Mouse (Mus musculus): ENCODE measurements at regions not wholly inside any gene's neighbourhood (a gene's known extent, or its start where the extent isn't known, plus 50 kb on each side); places are given as distances from the start of the nearest gene placed in this dataset.
A peak's percentile ranks its signal among the peaks of the same experiment; 100 is the strongest.
"Not testable (repeated sequence)": the region's sequence is repeated elsewhere in the genome, so short reads cannot be mapped to it uniquely, and the experiment has no call there.

DNA sequence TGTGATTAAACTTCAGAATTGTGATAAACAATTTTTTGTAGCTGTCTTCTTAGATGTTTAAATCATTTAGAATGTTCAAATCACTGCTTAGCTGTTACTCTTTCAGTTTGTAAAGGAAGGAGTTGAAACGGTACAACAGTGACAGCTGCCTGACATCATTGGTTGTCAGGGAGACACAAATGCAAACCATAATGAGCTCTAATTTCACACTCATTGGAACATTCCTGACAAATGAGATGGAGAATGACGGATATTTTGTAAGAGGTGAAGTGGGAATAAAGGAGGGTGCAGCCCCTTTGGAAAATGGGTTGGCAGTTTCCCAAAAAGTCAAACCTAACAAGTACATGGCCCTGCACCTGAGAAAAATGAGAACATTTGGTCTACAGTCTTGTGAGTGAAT is 62.5 kb downstream of the Rad51ap2 start:
- no peak for DNase-seq

DNA sequence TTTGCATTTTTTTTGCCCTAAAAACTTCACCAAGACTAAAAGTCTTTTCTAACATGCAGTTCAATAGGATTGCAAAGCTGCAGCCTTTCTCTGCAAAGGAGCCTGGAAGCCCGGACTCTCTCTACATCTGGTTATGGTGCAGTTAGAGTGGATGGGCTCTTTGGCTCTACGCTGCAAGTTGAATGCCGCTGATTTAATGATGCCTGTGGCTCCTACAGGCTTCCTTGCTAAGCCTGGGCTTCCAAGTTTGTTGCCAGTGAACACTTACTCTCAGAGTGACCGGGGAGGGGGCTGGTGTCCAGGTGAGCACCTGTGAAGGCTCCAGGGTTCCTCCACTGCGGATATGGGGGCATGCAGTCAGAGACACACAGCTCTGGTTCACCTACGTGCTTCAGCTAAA is 107.0 kb downstream of the Rad51ap2 start:
- no peak for DNase-seq

DNA sequence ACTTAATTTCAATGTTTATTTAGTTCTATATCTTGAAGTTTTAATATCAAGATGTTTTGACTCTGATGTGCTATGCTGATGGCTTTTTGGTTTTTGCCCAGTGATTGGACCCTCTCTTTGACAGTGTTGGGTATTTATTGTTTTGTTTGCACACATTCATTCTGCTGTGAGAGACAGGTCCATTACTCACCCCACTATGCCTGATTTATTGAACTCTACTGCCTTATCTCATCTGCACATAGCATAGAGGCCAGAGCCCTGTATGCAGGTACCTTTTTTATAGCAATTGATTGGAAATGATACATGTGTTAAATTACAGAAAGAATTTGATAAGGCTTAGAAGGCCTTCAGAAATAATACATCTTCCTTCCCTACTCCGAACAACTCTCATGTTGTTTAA is 114.3 kb downstream of the Rad51ap2 start:
- DNase-seq: no peak

DNA sequence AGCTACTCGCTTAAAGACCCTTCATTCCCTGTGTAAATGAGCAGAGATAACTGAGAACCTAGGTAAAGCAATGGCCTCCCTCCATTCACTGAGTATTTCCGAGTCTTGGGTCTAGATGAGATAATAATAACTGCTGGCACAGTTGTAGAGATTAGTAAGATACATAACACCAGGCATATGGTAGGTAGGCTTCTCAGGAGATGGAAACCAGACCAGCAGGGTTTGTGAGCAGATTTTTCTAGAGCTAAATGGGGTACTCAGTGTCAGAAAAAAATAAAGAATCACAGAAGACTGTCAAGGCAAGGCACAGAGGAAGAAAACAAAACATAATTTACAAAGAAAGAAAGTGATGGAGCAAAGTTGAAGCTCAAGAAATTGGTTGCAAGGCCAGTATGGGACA is 148.1 kb downstream of the Rad51ap2 start:
- DNase-seq: no peak

DNA sequence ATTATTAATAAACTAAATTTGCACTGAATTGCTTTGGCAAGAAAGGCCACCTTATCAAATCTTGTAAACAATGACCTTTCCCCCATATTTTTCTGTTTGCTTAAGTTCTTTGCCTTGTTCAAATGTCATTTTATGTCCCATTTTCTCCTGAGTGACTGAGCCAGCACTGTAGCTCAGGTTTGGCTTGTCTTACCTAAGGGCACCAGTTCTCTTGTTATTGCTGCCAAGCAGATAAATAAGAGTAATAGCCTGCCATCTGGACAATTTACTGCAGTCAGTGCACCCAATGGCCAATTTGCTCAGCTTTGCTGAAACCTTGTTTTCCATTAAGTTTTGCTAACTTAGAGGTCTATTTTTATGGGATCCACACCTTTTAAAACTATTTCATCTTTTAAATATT is 152.9 kb downstream of the Rad51ap2 start:
- DNase-seq: no peak

DNA sequence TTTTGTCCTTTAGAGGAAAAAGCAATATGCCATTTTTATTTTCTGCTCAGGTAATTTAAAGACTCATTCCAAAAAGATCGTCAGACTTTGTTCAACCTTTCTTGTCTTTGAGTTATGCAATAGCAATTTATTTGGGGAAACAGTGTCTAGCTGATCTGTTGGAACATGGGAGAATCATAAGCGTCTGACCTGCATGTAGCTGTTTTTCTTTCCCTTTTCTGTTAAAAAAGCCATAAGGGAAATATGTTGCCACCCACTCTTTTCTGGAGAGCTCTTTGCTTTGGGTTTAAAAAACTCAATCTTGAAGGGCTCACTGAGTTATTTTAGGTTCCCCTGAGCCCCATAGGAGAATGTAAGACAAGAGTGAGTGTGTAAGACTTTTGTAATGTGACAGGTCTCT is 155.8 kb downstream of the Rad51ap2 start:
- DNase-seq: no peak

DNA sequence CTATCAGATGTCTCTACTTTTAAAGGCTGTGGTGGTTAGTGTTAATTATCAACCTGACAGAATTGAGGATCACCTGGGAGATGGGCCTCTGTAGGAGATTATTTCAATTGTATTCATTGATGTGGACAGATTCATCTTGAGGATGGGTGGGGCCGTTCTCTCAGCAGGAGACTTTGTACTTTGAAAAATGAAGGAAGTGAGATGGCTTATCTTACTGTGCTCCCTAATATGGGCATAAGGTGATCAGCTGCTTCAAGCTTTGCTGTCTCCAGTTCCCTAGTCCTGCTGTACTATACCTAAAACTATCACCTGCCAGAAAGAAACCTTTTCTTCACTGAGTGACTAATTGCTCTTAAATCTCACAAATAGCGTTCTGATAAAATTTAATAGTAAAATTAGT is 159.4 kb downstream of the Rad51ap2 start:
- DNase-seq: no peak

DNA sequence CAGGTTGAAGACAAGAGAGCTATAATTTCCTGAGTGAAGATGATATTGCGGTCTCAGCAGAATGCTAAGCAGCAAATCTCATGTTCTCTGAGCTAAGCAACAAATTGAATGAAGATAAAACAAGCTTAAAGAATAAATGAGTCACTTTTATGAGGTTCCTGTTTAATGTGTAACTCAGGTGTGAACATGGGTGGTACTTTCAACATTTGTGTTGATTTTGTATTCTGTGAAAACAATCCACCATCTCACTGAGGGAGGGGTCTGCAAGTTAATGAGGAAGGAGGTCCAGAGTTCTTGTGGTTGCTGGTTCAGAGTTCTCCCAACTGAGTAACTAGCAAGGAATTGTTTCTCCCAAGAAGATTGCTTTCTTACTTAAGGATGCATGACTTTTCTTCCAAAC is 167.7 kb downstream of the Rad51ap2 start:
- no peak for DNase-seq

DNA sequence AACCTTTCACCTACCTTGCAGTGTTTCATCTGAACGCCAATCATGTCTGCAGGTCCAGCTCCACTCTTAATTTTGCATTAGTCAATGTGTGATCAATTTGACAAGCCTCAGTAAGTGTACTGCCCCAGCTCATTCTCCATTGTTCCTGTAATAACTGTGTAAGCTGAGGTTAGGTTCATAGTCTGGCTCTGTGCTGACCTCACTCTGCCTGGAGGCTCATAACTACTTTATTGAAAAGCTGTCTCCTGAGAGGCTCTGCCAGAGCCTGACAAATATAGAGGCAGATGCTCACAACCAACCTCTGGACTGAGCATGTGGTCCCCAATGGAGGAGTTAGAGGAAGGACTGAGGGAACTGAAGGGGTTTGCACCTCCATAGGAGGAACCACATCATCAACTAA is 174.3 kb downstream of the Rad51ap2 start:
- DNase-seq: no peak

DNA sequence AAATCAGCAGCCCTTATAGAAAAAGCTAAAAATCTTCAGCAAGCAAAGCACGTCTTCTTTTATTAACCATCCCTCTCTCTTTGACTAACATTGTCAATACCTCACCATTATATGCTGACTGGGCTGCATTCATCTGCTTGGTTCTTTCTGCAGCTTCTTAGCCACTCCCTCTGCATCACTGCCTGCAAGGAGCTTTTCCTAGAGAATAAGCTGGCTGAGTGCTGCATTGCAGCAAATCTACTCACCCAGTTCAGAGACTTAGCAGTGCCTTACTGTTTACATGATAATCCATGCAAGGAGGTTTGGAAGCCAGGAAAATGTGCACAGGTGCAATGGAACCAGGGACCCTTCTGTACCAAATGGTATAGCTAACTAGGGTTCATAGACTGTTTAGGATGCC is 175.9 kb downstream of the Rad51ap2 start:
- no peak for DNase-seq

DNA sequence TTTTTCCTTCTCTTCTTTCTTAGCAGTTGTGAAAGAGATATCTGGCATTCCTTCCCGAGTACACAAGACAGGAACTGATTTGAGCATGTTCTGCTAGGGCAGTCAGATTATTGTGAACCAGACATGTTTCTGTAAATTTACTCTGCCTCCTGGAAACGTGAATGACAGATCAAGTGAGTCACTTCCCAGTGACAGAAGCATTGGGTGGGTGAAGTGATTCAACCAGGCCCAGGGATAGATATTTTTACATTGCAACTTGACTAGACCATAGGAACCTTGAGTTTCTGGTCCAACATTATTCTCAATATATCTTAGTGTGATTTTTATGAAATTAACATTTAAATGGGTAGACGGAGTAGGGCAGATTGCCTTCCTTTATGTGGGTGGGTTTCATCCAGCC is 217.4 kb downstream of the Rad51ap2 start:
- DNase-seq: no peak

DNA sequence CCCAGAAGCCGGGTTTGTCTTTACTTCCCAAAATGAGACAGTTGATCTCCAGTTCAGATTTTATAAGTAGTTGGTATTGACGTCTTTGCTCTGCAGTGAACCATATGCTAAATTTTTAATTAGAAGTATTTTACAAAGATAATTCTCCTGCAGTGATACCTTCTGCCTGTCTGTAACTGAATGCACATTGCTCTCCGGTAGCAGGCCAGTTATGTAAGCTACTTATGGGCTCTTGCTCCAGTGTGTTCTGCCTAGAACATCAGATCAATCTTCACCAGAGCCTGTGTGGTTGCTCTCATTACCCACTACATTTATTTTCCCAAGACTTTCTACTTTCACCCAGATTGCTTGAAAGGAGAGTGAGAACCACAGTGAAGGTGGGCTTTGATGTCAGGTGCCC is 238.9 kb downstream of the Rad51ap2 start:
- DNase-seq: no peak

DNA sequence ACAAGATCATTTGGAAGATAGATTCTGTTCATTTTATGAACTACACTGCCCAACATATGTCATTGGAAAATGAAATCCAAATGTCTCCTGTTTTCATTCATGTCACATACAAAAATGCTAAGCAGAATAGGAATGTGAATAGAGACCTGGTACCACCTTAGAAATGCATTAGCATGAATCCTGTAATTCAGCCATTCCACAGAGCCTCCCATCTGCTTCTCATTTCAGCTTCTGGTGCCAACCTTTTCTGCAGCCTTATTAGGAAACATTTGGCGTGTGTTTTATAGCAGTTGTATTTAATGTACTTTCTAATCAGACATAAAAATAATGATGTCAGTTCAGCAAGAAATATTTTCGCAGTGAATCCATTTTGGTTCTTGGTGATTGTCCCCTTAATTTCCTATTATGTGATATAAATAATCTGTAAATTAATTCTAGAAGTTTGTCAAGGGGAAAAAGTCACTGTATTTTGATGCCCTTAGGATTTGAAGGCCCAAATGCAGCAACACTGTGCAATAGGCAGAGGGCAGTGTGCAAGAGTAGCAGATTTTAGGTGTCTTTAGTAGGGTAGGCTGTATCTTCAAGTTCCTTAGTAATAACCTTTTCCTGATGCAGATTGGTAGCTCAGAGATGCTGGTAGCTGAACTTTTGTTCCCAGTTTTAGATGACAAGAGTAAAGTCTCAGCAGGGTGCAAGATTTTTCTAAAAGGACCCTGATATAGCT is 253.2 kb downstream of the Rad51ap2 start:
- no peak for DNase-seq

DNA sequence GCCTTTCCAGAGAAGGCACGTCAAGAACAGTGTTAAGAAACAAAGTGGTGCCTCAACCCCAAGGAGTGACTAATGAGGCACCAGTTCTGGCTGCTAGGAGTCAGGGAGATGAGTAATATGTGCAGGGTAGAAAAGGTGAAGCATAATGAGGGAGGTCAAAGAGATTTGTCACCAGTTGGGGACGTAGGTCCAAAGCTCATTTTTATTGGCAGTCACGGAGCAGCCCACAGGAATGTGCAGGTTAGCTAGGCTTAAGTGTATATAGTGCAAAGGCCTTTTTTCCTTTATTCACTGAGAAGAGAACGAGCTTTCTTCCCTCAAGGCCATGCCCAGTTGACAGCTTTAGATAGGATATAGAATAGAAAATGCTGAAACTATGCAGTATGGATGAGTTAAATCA is 261.8 kb downstream of the Rad51ap2 start:
- DNase-seq: no peak

DNA sequence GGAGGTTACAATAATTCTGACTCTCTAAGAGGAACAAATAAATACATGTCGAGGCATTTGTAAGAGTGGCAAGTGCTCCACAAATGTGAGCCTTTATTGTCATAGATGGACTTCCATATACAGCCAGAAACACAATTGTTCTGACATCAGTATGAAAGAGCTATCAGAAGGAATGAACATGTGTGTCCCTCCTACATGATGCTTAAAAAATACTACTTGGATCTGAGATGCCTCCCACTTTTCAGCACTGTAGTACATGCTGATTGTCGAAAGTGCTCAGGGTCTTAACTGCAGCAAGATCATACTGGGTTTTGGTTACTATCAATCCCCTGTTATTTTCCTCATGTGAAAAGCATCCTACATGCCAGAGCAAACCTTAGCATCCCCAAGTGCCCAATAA is 295.6 kb downstream of the Rad51ap2 start:
- DNase-seq: no peak

DNA sequence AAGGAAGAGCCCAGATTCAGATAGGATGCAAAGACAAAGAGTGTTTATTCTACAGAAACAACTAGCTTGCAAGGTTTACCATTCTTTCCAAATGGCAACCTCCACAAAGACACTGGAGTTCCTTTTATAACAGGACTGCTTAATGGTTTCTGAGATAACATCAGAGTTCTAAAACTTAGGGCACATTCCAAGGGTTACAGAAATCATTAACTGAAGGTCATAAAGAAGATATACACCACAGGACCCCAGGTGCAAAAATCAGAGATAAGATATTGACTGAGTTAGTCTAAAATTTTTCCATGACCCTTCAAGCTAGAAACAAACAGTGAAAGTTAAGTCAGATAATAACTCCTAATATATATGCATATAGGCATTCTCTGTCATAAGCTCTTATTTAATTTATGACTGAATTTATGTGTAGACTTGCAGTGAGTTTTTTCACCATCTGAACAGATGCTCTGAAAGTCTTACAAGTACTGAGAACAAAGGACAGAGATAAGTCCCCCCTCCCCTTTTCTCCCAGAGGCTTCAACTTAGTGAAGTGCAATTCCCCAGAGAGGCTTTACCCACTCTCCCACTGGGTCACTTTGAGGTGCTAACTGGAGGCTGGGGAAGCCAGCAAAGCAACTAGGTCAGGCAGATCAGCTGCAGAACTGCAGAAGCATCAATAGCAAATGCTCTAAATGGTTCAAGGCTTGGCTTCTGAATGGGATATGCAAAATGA is 298.5 kb downstream of the Rad51ap2 start:
- DNase-seq: peak; percentile 3

DNA sequence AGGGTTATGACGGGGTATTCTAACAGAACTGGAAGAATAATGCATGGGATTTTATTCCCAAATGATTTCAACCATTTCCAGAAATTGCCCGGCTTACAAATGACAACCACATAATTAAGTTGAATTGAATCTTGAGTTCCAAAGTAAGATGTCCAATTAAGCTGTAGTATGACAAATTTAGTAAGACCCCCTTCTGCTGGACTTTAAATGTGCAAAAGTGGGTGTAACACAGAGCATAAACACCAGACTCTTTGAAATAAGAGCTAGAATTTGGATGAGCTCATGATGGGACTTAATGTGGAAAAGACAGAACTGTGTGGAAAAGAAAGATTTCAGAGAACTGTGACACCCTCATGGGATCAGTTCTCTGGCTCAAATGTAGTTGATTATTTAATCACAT is 346.4 kb downstream of the Rad51ap2 start:
- DNase-seq: no peak

DNA sequence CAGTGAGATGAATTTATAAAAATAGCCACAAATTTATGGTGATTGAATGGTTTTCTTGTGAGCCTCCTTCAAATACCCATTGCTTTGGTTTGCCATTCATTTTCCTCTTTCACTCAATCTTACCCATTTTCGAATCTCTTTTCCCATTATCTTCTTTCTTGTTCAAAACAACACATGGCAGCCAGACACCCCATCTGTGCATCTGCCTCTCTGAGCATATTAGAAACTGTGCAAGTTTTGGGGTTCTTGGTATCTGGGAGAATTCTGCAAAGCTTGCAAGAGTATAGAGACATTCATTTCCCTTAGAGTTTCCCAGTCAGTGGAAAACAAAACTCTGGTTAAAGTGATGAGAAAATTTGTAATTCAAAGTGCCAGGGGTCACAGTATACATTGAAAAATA is 347.3 kb downstream of the Rad51ap2 start:
- DNase-seq: no peak

DNA sequence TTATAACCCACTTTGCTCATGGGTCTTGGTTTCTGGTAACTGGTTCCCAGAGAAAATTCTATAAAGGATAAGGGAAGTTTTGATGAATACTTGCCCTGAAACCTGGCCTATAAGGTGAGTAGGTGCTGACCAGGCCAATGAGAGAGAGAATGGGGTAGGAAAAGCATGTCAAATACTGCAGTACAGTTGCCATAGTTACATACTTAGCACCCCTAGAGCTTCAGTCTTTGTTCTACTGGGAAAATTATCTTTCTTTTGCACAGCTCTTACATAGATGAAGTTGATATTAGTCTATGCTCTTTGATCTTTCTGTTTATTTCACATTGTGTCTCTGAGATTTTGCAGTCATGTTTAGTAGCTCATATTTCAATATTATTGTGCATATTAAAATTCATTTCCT is 373.8 kb downstream of the Rad51ap2 start:
- no peak for DNase-seq

DNA sequence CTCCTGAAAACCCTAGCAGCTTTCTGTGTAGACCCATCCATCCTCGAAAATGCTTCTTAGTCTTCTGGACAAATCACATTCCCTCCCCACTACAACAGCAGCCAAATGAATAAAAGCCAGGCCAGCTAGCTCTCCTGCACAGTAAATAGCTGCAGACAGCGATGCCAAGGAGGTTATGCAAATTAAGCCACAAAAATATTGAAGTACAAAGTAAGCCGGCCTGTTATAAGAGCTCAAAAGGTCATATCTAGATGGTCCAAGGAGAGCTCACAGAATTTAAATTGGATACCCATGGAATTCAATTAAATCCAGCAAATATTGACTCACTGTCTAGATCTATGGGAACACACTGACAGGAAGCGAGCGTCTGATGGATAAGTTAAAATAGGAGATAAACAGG is 375.4 kb downstream of the Rad51ap2 start:
- no peak for DNase-seq

DNA sequence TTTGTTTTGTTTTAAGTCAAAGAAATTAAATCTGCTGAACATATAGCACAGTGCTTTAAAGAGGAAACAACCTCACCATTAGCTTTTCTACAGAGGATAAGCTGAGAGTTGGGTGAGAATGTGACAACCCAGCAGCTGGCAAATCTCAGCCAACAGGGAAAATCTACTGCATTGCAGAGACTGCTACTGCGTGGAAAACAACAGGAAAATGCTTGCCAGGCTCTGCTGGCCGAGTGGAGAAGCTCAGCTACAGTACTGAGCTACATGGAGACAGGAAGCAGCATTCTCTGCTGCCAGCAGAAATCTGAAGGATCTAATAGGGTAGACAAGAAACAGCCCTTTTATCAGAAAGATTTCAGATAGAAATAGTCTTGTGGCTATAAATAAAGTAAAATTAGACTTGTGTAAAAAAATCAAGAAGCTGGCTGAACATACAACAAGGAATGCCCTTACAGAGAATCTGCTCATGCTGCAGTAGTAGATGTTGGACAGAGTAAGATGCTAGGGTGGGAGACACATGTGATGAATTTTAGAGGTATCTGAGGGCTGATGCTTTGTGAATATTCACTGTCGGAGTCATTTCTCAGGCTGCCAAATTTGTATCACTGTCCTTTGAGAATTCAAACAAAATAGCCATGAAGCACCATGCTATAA is 382.1 kb downstream of the Rad51ap2 start:
- no peak for DNase-seq

DNA sequence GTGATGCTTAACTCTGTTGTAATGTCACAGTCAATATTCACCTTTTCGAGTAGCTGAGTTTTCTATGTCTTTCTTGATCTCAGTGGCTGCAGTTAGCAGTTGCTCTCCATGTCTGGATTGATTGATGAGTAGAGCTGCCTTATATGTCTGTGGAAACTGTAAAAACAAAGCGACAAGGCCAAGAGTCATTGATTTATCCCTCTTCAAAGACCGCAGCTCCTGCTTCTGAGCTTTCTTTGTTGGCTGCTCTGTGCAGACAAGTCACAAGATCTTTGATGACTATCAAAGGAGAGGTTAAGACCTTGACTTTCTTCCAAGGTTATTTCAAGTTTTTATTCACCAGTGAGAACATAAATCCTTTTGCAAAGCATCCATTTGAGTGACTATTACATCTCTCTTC is 395.2 kb downstream of the Rad51ap2 start:
- DNase-seq: no peak

DNA sequence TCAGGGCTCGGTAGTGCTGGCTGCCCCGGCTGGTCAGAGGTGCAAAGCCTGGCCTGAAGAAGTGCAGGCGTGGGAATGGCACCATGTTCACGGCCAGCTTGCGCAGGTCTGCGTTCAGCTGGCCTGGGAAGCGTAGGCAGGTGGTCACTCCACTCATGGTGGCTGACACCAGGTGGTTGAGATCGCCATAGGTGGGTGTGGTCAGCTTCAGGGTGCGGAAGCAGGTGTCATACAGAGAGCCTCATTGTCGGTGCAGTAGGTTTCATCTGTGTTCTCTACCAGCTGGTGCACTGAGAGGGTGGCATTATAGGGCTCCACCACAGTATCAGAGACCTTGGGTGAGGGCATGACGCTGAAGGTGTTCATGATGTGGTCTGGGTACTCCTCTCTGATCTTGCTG is 380.1 kb upstream of the Fam49a start:
- DNase-seq: not testable (repeated sequence)

DNA sequence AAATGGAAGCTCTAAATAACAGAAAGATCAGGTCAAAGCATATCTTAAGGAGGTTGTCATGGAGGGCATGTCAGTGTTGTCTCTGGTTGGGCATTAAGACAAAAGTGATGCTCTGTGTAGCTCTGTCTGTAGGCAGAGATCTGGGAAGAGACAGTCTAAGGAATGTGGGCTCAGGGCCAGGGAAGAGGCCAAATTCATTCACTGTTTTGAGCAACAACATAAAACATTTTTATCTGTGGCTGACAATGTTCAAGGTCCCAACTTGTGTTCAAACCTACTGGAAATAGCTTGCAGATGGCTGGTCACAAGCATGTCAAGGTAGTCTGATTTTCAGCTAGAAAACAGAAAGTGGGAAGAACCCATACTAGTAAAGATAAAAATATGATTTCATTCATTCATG is 374.6 kb upstream of the Fam49a start:
- no peak for DNase-seq

Measured in heart, adult 11 months (tissue).